Mouse (Mus musculus) midbrain, embryonic 13.5 days (tissue): ENCODE measurements around the gene P2ry6. TPM values are rescaled to one million over a fixed set of nuclear protein-coding genes. Genes with fewer than 3 reads are reported as not detected.

ENCODE experiments used
- ATAC-seq: fragments of 200-750 bp; cut with Nextera tagmentation; 2 replicates; pipeline ENCODE4 v1.8.0; 2017; ENCODE audit warnings: mild to moderate bottlenecking, moderate TSS enrichment, moderate library complexity
- H3K27ac ChIP-seq: fragments of 300-500 bp; sonication (generic); 2 replicates; pipeline ENCODE4 v1.5.1; 2015; ENCODE audit warnings: inconsistent platforms, mild to moderate bottlenecking, moderate library complexity
- H3K27me3 ChIP-seq: fragments of 300-500 bp; sonication (generic); 2 replicates; pipeline ENCODE4 v1.6.1; 2015; ENCODE audit warnings: mild to moderate bottlenecking, inconsistent platforms
- H3K36me3 ChIP-seq: fragments of 300-500 bp; sonication (generic); 2 replicates; pipeline ENCODE4 v1.6.1; 2015; ENCODE audit warnings: mild to moderate bottlenecking, inconsistent platforms
- H3K4me1 ChIP-seq: fragments of 300-500 bp; sonication (generic); replicated peaks from 2 replicates; pipeline ENCODE4 v1.6.1; 2015; ENCODE audit warnings: inconsistent platforms
- H3K4me2 ChIP-seq: fragments of 300-500 bp; sonication (generic); replicated peaks from 2 replicates; pipeline ENCODE4 v1.6.1; 2015; ENCODE audit warnings: moderate library complexity, mild to moderate bottlenecking, inconsistent platforms
- H3K4me3 ChIP-seq: fragments of 300-500 bp; sonication (generic); replicated peaks from 2 replicates; pipeline ENCODE4 v1.5.1; 2015; ENCODE audit warnings: mild to moderate bottlenecking, inconsistent platforms
- H3K9ac ChIP-seq: fragments of 300-500 bp; sonication (generic); replicated peaks from 2 replicates; pipeline ENCODE4 v1.6.1; 2015; ENCODE audit warnings: mild to moderate bottlenecking, inconsistent platforms
- H3K9me3 ChIP-seq: fragments of 300-500 bp; sonication (generic); 2 replicates; pipeline ENCODE4 v1.6.1; 2016; ENCODE audit warnings: mild to moderate bottlenecking, inconsistent platforms
- WGBS: fragments of 180-500 bp; shearing (Covaris S2); methylation state at CpG from one replicate; pipeline ENCODE4 v1.1.7; 2015; 5-methylcytosine and 5-hydroxymethylcytosine counted together
- polyA plus RNA-seq: library from polyadenylated mRNA; unstranded; fragments of >200 nt; fragmentation: Nextera tagmentation; extraction: Ambion mirVana; gene quantifications from 2 replicates; pipeline ENCODE4 v1.2.1, GENCODE M21; 2015

Gene P2ry6
- polyA plus RNA-seq, 1 experiment from 2014 or later, result 2.7 TPM

DNA sequence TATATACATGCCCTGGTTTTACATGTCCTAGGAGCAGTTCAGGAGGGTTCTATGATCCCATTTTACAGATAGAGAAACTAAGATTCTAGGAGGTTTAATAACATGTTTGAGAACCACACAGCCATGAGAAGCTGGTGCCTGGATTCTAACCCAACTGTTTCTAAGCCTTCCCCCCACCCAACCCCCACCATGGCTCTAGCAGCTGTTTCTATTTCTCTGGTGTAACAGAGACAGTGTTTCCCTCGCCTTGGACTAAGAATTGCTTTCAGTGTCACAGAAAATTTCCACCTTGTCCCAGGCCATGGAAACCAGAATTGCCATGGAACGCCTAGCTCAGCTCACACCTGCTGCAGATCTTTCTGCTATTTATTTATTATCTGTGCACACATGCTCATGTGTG, 14.0 kb downstream of the P2ry6 start:
- Histone ChIP-seq H3K4me3 (no peak overlapping the region), H3K9ac (no peak overlapping the region), H3K36me3 (no peaks in the 10 kb centered on the region), H3K27ac (no peak overlapping the region), H3K4me2 (no peak overlapping the region), H3K9me3 (no peaks in the 10 kb centered on the region), H3K4me1 (no peaks in the 10 kb centered on the region; the same call in 1 of the 2 replicates), H3K27me3 (no peaks in the 10 kb centered on the region)
- ATAC-seq, result no peak
- 73% methylated on average over 2 of the region's 2 CpGs for WGBS

DNA sequence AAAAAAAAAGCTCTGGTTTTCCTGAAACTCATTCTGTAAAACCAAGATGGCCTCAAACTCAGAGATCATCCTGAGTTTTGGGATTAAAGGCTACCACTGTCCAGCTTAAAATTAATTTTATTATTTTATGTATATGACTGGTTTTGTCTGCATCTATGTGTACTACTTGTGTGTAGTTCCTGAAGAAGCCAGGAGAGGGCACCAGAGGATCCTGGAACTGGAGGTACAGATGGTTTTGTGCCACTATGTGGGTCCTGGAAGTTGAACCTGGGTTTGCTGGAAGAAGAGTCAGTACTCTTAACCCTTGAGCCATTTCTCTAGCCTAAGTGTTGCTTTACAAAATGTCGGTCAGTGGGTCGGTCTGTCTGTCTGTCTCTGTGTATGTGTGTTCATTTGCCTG, 16.0 kb downstream of the P2ry6 start:
- no peak overlapping the region for H3K4me3 ChIP-seq
- no peaks in the 10 kb centered on the region; the same call in 1 of the 2 replicates for H3K4me1 ChIP-seq
- H3K27ac ChIP-seq, result no peak overlapping the region
- no peak overlapping the region for H3K4me2 ChIP-seq
- ATAC-seq, result no peak
- no peak overlapping the region for H3K9ac ChIP-seq
- no peaks in the 10 kb centered on the region for H3K36me3 ChIP-seq
- WGBS, result 90% methylated on average over 2 of the region's 2 CpGs
- H3K9me3 ChIP-seq, result no peaks in the 10 kb centered on the region
- H3K27me3 ChIP-seq, result no peaks in the 10 kb centered on the region

DNA sequence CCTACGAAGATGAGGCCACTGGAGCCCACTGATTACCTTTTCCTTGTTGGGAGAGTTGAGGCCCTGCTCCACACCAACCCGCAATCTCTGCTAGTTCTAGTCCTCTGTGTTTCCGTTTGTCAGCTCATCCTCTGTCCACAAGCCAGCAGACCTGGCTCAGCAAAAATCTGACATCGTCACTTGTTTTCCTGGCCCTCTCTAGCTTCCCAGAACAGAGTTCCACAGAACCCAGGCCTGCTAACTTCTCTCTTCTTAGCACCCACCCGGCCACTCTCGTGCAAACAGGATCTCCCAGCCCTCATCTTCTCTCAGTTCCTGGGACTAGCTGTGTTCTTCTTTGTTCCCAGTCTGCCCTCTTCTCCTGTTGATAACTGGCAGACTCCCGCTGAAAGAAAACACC, 21.8 kb downstream of the P2ry6 start:
- ATAC-seq, result no peak
- Histone ChIP-seq H3K4me3 (no peak overlapping the region), H3K9me3 (no peaks in the 10 kb centered on the region), H3K36me3 (no peaks in the 10 kb centered on the region), H3K27ac (no peak overlapping the region), H3K4me1 (no peaks in the 10 kb centered on the region), H3K27me3 (no peaks in the 10 kb centered on the region), H3K9ac (no peak overlapping the region), H3K4me2 (no peak overlapping the region)
- 83% methylated on average over 7 of the region's 7 CpGs for WGBS

DNA sequence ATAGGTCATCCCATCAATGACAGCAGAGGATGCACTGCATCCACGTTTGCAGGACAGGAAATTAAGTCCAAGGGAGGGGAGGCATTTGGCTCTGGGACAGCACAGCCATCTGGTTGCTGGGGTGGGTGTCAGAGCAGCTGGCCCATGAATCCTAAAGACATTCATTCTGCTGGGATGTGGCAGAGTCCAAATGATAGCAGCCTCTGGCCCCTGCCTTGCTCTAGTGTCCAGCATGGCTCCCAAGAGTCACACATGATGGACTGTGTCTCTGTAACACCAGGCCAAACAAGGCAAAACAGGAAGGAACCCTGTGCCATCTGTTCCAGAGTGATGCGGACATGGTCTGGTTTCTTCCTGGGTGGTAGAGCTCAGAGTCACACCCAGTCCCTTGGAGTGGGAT, 22.5 kb downstream of the P2ry6 start:
- no peaks in the 10 kb centered on the region for H3K9me3 ChIP-seq
- 61% methylated on average over 2 of the region's 2 CpGs for WGBS
- no peak for ATAC-seq

DNA sequence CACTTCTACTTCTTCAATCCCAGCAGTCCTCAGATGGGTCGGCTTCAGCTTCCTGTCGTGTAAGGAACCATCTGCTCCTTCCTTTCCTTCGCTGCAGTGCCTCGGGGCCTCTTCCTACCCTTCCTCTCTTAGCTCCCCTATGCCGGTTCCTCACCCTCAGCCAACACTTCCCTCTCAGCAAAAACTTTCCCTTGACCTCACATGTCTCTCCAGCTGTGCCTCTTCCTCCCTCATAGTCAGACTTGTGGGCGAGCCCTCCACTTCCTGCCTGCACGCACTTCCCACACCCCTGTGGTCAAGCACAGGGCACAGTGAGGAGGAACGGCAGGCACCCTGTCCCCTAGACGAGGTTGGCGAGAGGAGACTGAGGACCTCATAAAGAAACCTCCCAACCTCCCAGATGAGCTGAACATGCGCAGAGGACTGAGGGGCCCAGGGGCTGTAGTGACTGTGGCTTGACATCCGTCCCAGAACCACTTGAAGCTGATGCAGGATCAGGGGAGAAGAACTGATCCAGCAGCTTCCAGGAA, 23.9 kb downstream of the P2ry6 start:
- no peak overlapping the region for H3K4me2 ChIP-seq
- no peak overlapping the region for H3K27ac ChIP-seq
- WGBS, result 67% methylated on average over 12 of the region's 12 CpGs
- ATAC-seq, result no peak
- no peak overlapping the region for H3K4me3 ChIP-seq
- H3K4me1 ChIP-seq, result no peaks in the 10 kb centered on the region
- no peak overlapping the region for H3K9ac ChIP-seq
- no peaks in the 10 kb centered on the region for H3K9me3 ChIP-seq
- no peaks in the 10 kb centered on the region for H3K36me3 ChIP-seq
- H3K27me3 ChIP-seq, result no peaks in the 10 kb centered on the region

More for the DNA sequence above, 22.5 kb downstream of the P2ry6 start:
- Histone ChIP-seq H3K4me2 (no peak overlapping the region), H3K36me3 (no peaks in the 10 kb centered on the region), H3K4me3 (no peak overlapping the region), H3K27me3 (no peaks in the 10 kb centered on the region), H3K4me1 (no peaks in the 10 kb centered on the region), H3K27ac (no peak overlapping the region), H3K9ac (no peak overlapping the region)

DNA sequence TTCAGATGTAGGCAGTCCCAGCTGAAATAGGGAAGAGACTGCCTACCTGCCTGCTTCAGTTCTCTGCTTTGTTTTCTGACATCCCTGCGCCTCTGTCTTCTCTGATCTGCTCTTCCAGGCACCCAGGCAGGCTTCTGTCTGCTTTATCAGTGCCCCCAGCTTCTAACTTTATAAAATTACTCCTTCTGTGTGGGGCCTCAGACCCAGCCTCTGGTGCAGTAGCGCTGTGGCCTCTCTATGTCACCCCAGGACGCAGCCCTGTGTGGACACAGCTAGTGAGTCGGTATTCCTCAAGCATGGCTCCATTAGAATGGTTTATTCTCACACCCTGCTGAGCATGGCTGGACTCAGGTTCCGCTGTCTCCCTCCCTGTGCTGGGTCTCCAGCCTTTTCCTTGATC, 24.4 kb downstream of the P2ry6 start:
- Histone ChIP-seq H3K9ac (no peak overlapping the region), H3K4me3 (no peak overlapping the region), H3K4me1 (no peaks in the 10 kb centered on the region), H3K27me3 (no peaks in the 10 kb centered on the region), H3K36me3 (no peaks in the 10 kb centered on the region), H3K9me3 (no peaks in the 10 kb centered on the region), H3K4me2 (no peak overlapping the region), H3K27ac (no peak overlapping the region; the same call in 1 of the 2 replicates)
- WGBS, result 59% methylated on average over 5 of the region's 5 CpGs
- ATAC-seq, result no peak

DNA sequence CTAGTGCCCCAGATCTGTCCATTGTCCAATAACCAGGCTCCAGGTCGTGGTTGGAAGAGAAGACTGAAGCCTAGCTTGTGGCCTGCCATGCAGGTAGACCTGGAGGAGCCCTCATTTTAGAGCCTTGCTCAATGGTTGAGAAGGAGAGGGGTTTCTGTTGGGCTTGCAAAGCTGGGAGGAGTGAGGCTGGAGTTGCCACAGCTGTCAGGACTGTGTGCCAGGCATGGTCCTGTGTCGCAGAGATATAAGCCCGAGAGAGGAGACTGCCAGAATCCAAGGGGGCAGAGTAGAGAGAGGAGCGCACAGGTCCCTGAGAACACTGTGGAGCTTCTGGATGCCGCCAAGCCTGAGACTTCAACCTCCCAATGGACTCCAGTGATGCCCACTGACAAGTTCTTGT, 29.7 kb downstream of the P2ry6 start:
- Histone ChIP-seq H3K4me3 (no peak overlapping the region), H3K9ac (no peak overlapping the region), H3K4me1 (0 out of 2 replicates have a peak, but pooled peaks cover 10% of the 10 kb centered on the region), H3K9me3 (no peaks in the 10 kb centered on the region), H3K36me3 (no peaks in the 10 kb centered on the region), H3K4me2 (no peak overlapping the region), H3K27me3 (no peaks in the 10 kb centered on the region), H3K27ac (no peak overlapping the region)
- 94% methylated on average over 5 of the region's 5 CpGs for WGBS
- ATAC-seq, result no peak

DNA sequence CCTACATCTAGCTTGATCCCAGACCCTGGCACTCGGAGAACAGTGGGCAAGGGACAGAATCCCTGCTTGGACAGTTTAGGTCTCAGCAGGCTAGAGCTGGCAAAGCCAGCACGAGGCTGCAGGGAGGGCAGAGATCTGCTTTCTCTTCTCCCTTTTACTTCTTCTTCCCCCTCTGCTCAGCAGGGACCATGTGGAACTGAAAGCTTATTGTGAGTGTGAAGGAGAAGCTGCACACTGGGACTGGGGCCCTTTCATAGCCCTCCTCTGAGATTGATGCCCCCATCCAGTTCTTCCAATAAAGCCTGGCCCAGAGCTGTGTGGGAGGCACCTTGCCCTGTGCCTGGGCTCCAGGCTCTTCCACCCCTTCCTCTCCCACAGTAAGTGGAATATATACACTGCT, 30.1 kb downstream of the P2ry6 start:
- ATAC-seq, result no peak
- Histone ChIP-seq H3K27ac (no peak overlapping the region), H3K27me3 (no peaks in the 10 kb centered on the region), H3K9ac (no peak overlapping the region; the same call in 1 of the 2 replicates), H3K9me3 (no peaks in the 10 kb centered on the region), H3K36me3 (no peaks in the 10 kb centered on the region), H3K4me2 (no peak overlapping the region), H3K4me1 (0 out of 2 replicates have a peak, but pooled peaks cover 10% of the 10 kb centered on the region), H3K4me3 (no peak overlapping the region)
- WGBS, result 68% methylated on average over 2 of the region's 2 CpGs

DNA sequence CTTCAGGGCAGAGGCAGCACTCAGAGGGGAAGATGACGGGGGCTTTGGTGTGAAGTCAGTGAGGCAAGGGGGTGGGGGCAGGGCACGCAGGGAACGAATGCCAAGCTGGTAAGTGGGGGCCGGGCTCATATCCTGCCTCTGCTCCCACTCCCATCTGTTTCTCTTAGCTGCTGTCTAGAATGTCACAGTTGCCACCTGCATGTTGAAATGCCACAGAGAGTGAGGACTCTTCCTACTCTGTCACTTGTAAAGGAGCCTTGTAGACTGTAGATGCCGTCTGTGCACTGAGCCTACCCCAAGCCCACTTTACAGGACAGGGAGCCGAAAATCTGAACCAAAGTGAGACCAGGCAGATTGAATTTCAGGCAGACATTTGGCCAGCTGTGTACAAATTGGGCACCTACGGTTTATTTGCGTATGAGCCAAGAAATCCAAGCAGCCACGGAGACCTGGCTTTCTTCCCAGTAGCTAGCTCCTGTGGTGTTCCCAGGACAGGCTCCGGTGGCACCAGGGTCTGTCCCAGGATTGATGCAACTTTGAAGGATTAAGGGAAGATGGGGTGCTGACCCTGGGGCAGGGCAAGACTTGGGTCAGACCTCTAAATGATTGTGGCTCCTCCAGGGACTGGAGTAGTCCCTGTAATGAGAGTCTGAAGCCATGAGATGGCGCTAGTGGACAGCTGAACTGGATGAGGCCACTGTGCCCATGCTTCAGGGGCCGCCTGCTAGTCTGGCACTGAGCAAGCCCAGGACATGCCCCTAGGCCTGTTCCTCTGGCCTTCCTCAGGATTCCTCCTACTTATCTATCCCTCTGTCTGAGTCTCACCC, 31.4 kb downstream of the P2ry6 start:
- no peak overlapping the region for H3K27ac ChIP-seq
- WGBS, result 51% methylated on average over 12 of the region's 12 CpGs
- 0 out of 2 replicates have a peak, but pooled peaks cover 10% of the 10 kb centered on the region for H3K4me1 ChIP-seq
- H3K9me3 ChIP-seq, result no peaks in the 10 kb centered on the region
- no peaks in the 10 kb centered on the region for H3K27me3 ChIP-seq
- H3K36me3 ChIP-seq, result no peaks in the 10 kb centered on the region
- no peak overlapping the region for H3K9ac ChIP-seq
- H3K4me3 ChIP-seq, result no peak overlapping the region
- peak; percentile 68; the same call in 1 of the 2 replicates for ATAC-seq
- no peak overlapping the region for H3K4me2 ChIP-seq

DNA sequence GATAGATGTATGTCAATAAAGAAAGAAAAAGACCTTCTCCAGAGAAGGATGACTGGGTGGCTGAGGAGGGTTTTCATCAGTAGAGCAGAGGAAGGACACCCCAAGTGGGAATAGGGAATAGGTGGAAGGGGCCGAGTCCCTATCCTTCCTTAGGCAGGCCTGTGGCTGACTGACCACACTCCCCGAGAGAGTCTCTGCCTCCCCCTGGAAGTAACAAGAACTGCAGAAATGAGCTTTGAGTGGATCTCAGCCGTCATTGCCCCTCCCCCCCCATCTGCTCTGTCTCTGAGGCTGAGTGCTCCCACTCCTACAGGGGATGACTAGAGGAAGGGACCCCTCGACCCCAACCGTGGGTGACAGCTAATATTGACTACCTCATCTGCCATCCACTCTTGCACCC, 33.3 kb downstream of the P2ry6 start:
- Histone ChIP-seq H3K4me3 (no peak overlapping the region), H3K4me2 (no peak overlapping the region), H3K27ac (no peak overlapping the region), H3K27me3 (no peaks in the 10 kb centered on the region), H3K9ac (no peak overlapping the region), H3K9me3 (no peaks in the 10 kb centered on the region), H3K36me3 (no peaks in the 10 kb centered on the region), H3K4me1 (0 out of 2 replicates have a peak, but pooled peaks cover 10% of the 10 kb centered on the region)
- no peak for ATAC-seq
- WGBS, result 53% methylated on average over 5 of the region's 5 CpGs

DNA sequence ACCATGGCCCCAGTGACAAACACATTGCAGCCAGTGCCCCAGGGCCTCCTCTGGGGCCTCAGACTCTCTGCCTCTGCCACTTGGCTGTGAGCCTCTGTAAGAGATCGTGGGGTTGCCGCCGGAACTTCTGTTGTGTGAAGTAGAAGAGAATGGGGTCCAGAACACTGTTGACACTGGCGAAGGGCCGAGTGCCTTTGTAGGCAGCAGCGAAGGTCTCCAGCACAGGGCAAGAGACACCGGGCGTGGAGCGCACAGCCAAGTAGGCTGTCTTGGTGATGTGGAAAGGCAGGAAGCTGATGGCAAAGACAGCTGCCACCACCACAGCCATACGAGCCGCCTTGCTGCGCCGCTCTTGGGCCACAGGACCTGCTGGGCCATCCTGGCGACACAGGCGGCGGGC, 36.3 kb downstream of the P2ry6 start:
- H3K4me2 ChIP-seq, result no peak overlapping the region
- no peak for ATAC-seq
- no peak overlapping the region for H3K9ac ChIP-seq
- H3K27ac ChIP-seq, result no peak overlapping the region
- H3K27me3 ChIP-seq, result peaks cover 15% of the 10 kb centered on the region
- H3K36me3 ChIP-seq, result no peaks in the 10 kb centered on the region
- WGBS, result 88% methylated on average over 16 of the region's 16 CpGs
- H3K4me3 ChIP-seq, result no peak overlapping the region
- no peaks in the 10 kb centered on the region for H3K9me3 ChIP-seq
- H3K4me1 ChIP-seq, result 0 out of 2 replicates have a peak, but pooled peaks cover 5% of the 10 kb centered on the region

DNA sequence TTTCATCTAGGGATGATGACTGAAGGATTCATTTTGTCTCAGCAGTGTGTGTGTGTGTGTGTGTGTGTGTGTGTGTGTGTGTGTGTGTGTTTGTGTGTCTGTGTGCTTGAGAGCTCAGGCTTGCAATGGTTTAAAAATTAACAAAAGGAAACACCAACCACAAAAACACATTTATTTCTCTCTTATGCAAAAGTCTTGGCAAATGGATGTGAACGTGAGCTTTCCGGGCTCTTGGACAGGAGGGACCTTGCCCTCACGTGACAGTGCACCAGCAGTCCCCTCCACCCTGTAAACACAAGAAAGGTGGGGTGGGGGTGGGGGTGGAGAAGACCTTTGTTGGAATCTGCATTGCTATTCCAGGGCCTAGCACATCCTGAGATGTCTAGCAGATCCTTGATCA, 37.0 kb downstream of the P2ry6 start:
- Histone ChIP-seq H3K27me3 (peaks cover 21% of the 10 kb centered on the region), H3K4me1 (peaks cover 1% of the 10 kb centered on the region), H3K36me3 (no peaks in the 10 kb centered on the region), H3K4me2 (no peak overlapping the region), H3K9ac (no peak overlapping the region), H3K9me3 (no peaks in the 10 kb centered on the region), H3K4me3 (no peak overlapping the region), H3K27ac (no peak overlapping the region)
- 87% methylated on average over 3 of the region's 3 CpGs for WGBS
- ATAC-seq, result no peak
